Mouse (Mus musculus): ENCODE results near the gene Klhl22.
A peak's percentile ranks its signal among the peaks of the same experiment; 100 is the strongest.
"Not testable (repeated sequence)": the region's sequence is repeated elsewhere in the genome, so short reads cannot be mapped to it uniquely, and the experiment has no call there.

Gene Klhl22

GRCm38 (mm10) chr16:17759344-17759773, at the start of gene Klhl22:
Klhl22 (plus strand) TSS chr16:17759618.
- peak; percentile 95 for DNase-seq

DNA sequence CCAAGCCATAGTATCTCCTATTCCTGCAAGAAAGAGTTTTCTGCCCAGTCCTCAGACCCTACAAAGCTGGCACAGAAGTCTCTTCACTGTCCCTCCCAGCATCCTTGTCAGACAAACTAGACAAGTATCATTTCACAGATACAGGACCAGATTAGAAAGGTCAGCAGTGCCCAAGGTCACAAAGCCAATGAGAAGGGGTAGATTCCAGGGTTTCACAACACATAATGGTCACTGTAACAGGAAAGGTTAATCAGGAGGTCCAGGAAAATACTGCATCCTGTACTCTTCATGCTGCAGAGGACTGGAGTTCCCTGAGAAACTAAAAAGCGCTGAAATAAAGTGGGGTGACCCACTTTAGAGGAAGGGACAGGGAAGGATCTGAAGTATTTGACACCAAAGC, 41.6 kb upstream of the Klhl22 start:
- DNase-seq = no peak

DNA sequence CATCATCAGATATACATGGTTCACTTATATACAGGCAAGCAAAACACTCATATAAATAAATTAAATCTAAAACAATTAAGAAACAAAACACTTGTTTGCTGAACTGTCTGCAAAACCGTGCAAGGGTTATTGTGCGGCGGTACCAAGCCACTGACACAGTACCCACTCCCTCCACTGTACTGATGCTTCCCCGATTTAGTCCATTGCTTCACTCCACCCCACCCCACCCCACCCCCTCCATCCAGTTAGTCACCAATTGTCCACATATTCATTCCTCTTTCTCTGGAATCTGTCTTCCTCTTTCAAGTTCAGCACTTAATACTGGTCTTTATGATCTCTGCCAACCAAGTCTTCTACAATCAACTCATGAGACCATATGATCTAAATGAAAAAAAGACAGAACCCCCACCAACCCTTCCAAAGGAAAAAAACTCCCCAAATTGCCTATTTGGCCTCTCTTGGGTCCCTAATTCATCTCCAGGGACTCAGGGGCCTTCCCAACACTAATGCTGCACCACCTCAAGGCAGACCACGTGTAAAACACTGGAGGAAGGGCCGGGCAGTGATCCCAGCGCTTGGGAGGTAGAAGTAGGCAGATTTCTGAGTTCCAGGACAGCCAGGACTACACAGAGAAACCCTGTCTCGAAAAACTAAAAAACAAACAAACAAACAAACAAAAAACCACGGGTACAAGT, 38.2 kb upstream of the Klhl22 start:
- no peak for DNase-seq

- no peak for DNase-seq
Measured at GRCm38 (mm10) chr16:17721822-17722460, 37.5 kb upstream of the Klhl22 start.

- DNase-seq = peak; percentile 93
Measured at GRCm38 (mm10) chr16:17722461-17723324, 36.7 kb upstream of the Klhl22 start.

GRCm38 (mm10) chr16:17723325-17723626, 36.1 kb upstream of the Klhl22 start:
- no peak for DNase-seq

DNA sequence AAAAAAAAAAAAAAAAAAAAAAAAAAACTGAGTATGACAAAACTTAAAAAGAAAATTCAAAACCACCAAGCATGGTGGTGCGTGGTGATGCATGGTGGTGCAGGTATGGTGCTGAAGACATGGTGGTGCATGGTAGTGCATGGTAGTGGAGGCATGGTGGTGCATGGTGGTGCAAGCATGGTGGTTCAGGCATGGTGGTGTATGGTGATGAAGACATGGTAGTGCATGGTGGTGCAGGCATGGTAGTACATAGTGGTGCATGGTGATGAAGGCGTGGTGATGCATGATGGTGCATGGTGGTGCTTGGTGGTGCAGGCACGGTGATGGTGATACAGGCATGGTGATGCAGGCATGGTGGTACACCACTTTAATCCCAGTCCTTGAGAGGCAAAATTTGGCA, 35.0 kb upstream of the Klhl22 start:
- no peak for DNase-seq

- DNase-seq = peak; percentile 70
Measured at GRCm38 (mm10) chr16:17727179-17727861, 32.1 kb upstream of the Klhl22 start.

DNA sequence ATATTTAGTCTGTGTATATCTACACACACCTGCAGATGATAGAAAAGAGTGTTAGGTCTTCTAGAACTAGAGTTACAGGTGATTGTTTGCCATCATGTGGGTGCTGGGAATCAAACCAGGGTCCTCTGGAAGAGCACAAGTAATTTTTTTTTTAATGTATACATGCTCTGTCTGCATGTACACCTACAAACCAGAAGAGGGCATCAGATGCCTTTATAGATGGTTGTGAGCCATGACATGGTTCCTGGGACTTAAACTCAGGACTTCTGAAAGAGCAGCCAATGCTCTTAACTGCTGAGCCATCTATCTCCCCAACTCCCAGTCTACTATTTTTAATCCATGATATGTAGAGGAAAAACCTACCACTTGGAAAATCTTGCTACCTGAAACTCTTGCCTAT, 29.4 kb upstream of the Klhl22 start:
- no peak for DNase-seq

DNA sequence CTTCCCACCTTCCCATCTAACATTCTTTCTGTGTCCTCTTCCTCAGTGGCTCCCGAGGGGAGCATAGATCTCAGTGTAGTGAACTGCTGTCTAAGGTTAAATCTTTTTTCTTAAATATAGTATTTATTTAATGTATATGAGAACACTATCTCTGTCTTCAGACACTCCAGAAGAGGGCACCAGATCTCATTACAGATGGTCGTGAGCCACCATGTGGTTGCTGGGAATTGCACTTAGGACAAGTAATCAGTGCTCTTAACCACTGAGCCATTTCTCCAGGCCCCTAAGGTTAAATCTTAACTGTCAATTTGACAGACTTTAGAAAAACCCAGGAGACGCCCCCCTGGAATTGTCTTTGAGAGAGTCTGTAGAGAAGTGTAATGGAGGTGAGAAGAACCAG, 27.4 kb upstream of the Klhl22 start:
- no peak for DNase-seq

GRCm38 (mm10) chr16:17732431-17732830, 27.0 kb upstream of the Klhl22 start:
- no peak for DNase-seq

GRCm38 (mm10) chr16:17732841-17733340, 26.5 kb upstream of the Klhl22 start, which contains the start of gene Med15:
Med15 (minus strand) TSS chr16:17732891.
- no peak for DNase-seq

GRCm38 (mm10) chr16:17733646-17734045, 25.8 kb upstream of the Klhl22 start:
- no peak for DNase-seq

GRCm38 (mm10) chr16:17734872-17735271, 24.5 kb upstream of the Klhl22 start:
- DNase-seq = not testable (repeated sequence)

DNA sequence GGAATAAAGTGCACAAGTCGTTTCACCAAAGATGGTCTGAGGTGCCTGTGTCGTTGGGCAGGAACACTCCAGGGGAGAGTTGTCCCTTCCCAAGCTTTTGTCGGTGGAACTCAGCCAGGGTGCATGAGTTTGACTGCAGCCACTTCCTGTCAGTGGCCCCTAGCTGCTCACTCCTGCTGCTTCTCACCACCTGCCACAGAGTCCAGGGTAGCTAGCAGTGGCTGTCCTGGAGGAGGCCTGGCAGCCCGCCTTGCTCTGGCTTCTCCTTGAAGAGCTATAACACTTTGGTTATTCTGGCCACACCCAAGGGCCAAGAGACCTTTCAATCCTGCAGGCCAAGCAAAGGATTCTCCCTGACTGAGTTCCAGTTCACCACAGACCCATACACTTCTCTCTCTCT, 23.3 kb upstream of the Klhl22 start:
- DNase-seq = no peak

DNA sequence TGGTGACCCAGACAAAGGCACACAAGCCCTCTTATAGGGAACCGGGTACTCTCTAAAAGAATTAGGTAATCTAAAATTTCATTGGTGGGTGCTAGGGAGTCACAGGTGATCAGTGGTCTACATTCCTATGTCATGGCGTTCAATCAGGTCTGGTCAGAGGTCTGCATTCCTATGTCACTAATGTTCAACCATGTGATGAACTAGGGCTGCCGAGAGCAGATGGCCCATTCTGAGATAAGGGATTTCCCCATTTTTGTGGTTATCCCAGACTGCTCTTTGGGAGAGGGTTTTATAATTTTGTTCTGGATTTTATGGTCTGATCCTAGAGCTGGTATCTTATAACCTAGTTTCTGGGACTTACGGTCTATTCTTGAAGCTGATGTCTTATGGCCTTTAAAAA, 19.3 kb upstream of the Klhl22 start:
- DNase-seq = no peak

- peak; percentile 34 for DNase-seq
Measured at GRCm38 (mm10) chr16:17742810-17743209, 16.6 kb upstream of the Klhl22 start.

DNA sequence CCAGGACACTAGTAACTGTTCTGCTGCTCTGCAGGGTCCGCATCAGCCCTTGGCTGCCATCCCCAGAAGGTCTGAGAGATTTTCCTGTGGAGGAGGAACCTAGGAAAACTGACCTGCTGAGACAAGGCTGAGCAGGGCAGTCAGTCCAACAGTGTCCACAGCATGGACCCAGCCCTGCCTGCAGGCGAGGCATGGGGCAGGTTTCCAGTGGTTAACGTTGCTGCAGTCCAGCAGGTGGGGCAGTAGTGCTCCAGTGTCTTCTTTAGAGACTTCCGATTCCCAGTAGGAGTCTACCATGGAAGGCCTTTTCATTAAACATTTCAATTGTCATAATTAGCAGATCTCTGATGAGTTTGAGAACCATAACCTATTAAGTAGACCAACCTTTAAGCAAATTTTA, 16.1 kb upstream of the Klhl22 start:
- peak; percentile 55 for DNase-seq

DNA sequence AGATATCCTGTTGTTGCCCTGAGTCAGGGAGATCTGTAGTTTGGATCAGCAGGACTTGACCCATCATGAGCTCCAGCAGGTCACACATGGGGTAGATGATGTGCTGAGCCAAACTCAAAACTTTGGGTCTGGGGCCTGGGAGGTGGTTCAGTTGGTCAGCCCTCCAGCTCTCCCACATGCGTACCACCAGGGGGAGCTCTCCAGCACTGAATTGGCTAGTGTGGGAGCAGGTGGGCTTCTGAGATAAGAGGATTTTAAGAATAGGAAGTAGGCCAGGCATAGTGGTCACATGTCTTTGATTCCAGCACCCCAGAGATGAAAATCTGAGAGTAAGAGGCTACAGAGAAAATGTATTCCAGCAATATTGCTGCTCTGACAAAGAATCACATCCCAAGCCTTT, 14.9 kb upstream of the Klhl22 start:
- DNase-seq = peak; percentile 32

- DNase-seq = no peak
Measured at GRCm38 (mm10) chr16:17745067-17745466, 14.4 kb upstream of the Klhl22 start.

- DNase-seq = peak; percentile 23
Measured at GRCm38 (mm10) chr16:17753001-17753400, 6.4 kb upstream of the Klhl22 start.

GRCm38 (mm10) chr16:17753686-17754085, 5.7 kb upstream of the Klhl22 start:
- DNase-seq = peak; percentile 22

- no peak for DNase-seq
Measured at GRCm38 (mm10) chr16:17757756-17758155, 1.7 kb upstream of the Klhl22 start.
